Mouse (Mus musculus) adrenal gland, postnatal 25 days (tissue): ENCODE measurements around the gene Serinc4. TPM values are rescaled to one million over a fixed set of nuclear protein-coding genes. Genes with fewer than 3 reads are reported as not detected.
A peak's percentile ranks its signal among the peaks of the same experiment; 100 is the strongest.
"Not testable (repeated sequence)": the region's sequence is repeated elsewhere in the genome, so short reads cannot be mapped to it uniquely, and the experiment has no call there.

Experiments used
- DNase-seq: peaks from one replicate; pipeline ENCODE4 v3.0.0; 2021; ENCODE audit warnings: mixed read lengths
- long read RNA-seq: library from polyadenylated mRNA; stranded (forward); transcript quantifications from one replicate; pipeline ENCODE4 v2.0.0, GENCODE M21; 2021
- total RNA-seq: library from RNA; stranded (reverse); gene quantifications from 2 replicates; pipeline ENCODE4 v1.2.3, GENCODE M21; 2021

Serinc4 gene
- total RNA-seq = 0.30 TPM in 1 of 2 replicates, not detected in the other
- long read RNA-seq = 0 reads

DNA sequence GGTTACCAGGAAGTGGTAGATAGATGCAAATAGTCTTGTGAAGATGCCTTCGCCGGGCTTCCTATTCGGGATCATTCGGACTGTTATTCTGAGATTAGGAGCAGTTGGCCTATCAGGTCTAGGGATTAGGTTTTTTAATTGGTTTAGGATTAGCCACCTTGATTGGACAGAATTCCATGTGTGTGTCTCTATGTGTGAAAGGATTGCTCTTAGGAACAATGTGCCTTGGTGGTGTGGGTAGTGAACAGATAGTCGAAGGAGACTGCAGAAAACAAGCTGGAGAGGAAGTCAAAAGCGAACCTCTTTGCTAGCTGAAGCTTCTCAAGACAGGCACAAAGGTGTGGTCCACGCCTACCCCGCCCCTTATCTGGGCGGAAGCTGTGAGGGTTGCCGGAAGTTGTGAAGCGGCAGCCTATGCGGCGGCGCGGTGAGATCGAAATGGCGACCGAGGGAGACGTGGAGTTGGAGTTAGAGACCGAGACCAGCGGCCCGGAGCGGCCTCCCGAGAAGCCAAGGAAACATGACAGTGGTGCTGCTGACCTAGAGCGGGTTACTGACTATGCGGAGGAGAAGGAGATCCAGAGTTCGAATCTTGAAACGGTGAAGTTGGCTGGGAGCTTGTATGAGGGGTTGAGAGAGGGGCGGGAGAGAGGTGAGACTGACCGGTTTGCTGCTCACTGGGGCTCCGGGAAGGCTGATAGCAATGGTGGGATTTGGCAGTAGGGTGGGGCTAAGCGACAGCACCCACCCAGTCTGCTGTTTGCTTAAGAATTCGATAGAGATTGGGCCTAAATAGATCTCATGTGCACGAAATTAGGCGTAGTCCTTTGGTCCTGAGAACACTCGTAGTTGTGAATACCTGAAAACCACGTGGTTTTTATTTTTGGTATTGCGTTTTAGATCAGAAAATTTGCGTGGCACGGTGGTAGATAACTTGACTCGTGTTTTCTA lies at the start of gene Serinc4:
Serinc4 (minus strand) TSS at position 90 of the 951 bp plus-strand sequence.
- DNase-seq = peak; percentile 85

DNA sequence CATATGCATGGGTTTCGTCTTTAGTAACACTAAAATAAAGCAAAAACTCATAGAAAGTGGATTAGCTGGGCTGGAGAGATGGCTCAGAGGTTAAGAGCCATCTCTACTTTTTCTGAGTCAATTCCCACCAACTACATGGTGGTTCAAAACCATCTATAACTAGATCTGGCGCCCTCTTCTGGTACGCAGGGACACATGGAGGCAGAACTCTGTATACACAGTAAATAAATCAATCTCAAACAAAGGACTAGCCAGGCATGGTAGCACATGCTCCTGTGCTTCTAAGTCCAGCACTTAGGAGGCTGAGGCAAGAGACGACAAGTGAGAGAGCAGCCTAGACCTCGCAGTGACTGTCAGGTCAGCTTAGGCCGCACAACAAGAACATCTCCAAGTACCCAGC lies 45.0 kb upstream of the Serinc4 start:
- not testable (repeated sequence) for DNase-seq

DNA sequence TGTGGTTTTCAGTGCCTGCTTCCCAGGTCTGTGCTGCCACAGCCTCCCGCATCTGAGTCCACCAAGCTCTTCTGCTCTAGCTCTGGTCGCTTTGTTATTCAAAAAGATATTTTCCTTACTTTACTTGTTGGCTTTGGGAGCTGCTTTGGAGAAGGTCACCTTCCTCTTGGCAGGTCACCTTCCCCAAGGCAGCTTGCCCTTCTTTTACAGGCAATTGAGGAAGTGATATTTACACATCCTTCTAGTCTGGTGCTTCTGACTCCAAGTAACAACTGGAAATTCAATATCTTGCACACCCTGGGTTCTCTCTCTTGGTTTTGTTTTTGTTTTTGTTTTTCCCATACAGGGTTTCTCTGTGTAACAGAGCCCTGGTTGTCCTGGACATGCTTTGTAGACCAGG lies 27.8 kb upstream of the Serinc4 start:
- DNase-seq = not testable (repeated sequence)

DNA sequence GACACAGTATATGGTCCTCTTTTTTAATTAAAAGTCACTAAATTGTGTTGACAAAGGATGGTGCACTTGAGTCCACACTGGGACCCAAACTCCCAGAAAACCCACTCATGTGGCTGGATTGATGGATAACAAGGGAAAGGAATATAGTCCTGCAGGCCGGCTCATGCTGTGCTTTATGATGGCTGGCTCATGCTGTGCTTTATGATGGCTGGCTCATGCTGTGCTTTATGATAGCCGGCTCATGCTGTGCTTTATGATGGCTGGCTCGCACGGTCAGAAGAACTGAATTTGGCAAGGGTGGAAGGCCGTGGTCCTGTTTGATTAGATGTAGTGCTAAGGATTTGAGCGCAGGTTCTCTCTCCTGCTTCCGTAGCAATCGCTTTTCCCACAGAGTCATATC lies 27.0 kb upstream of the Serinc4 start:
- DNase-seq = no peak

DNA sequence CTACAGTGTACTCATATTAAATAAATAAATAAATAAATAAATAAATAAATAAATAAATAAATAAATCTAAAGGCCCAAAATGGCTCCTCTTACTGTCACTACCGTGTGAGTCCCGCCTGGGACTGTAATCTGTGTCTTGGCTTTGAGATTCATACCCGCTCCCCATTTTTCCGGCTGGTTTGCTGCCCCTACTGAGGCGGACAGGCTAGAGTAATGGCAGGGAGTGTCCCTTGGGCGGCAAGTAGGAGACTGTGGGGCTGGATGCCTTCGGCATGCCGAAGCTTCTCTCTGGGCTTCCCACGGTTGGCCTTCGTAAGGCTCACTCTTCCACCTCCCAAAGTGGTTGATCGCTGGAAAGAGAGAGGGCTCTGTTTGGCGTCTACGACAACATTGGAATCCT lies 24.3 kb upstream of the Serinc4 start:
- DNase-seq = not testable (repeated sequence)

DNA sequence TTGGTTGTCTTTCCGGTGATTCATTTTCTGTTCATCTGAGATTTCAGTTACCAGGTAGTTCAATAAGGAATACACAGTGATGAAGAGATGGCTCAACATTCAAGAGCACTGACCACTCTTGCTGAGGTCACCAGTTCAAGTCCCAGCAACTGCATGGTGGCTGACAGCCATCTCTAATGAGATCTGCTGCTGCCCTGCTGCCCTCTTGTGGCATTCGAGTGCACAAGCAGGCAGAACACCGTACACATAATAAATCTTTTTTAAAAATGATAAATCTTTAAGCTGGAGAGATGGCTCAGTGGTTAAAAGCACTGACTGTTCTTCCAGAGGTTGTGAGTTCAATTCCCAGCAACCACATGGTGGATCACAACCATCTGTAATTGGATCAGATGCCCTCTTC lies 23.9 kb upstream of the Serinc4 start:
- DNase-seq = peak; percentile 18

DNA sequence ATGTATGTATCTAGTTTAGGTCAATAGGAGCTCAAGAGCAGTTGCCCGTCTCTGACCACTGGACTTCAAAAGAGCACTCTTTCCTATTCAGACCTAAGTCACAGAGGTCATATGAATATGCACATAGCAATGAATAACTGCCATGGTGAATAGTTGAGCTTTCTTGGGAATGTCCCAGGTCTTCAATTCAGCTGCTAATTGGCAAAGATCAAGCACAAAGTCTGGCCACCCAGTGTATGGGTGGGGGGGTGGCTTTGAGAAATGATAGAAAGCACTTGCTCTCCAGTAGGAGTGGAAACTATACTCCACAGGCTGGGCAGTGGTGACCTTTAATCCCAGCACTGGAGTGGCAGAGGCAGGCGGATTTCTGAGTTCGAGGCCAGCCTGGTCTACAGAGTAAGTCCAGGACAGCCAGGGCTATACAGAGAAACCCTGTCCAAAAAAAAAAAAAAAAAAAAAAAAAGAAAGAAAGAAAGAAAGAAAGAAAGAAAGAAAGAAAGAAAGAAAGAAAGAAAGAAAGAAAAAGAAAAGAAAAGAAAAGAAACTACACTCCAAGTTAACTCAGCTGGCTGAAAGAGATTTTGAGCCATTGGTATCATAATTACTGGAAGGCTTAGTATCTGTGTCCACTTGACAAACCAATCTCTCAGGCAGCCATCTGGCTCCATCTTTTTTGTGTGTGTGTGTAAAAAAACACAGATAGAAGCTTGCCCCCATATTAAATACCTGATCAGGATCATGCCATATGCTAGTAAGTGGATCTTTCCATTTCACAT lies 21.1 kb upstream of the Serinc4 start:
- DNase-seq = no peak

DNA sequence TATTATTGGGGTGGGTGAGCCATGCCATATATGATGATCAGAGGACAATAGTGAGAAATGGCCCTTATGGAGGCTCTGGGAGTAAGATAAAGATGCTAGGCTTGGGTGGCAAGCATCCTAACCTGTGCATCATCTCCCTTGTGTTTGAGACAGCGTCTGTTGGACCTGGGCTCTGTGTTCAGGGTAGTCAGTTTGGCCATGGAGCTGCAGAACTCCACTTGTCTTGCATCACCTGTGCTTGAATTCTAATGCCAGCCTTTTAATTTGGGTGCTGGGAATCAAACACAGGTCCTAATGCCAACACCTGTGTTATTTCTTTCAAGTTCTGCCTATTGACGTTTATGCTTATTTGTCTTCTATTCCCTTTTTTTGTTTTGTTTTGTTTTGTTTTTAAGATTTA lies 18.7 kb upstream of the Serinc4 start:
- not testable (repeated sequence) for DNase-seq

DNA sequence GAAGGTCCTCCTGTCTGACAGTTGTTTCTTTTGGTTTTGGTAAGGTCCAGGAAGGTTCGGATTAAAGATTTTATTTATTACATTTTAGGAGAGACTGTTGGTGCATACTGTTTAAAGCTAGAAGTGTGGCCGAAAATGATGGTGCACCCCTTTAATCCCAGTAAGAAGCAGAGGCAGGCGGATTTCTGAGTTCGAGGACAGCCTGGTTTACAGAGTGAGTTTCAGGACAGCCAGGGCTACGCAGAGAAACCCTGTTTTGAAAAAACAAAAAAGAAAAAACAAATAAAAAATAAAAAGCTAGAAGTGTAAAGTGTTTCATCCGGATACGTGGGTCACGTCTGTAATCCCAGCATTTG lies 17.6 kb upstream of the Serinc4 start:
- no peak for DNase-seq

DNA sequence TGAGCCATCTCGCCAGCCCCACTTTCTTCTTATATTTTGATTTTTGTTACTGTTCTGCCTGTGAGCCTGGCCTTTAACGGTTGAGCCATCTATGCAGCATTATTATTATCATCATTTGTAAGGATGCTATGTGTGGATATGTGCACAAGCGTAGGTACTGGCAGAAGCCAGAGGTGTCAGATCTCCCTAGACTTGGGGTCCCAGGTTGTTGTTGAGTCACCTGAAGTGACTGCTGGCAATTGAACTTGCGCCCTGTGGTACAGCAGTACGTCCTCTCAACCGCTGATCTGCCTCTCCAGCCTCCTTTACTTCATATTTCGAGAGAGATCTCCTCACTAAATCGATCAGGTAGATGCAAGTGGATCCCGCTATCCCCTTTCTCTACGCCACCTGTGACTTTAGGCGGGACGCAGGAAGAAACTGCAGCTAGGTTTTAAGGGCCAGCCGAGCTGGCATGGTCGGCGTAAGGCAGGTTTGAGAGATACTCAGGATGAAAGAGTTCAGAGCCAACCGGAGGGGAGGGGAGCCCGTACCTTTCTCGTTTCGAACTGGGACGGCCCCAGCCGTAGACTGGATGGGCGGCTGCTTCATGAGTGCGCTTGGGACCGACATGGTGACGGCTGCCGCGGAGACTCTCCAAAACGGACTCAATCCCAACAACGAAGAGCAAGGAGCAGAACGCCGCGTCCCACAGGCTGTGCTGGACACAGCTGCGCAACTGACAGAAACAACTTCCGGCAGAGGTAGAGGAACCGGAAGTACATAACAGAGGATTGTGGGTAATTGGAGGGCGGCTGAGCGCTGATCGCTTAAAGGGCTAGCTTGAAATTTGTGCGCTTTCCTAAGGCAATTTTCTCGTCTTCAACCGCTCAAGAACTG lies 17.0 kb upstream of the Serinc4 start, which contains the start of gene Mfap1b:
Mfap1b (minus strand) TSS at position 767 of the 879 bp plus-strand sequence.
- peak; percentile 69 for DNase-seq

DNA sequence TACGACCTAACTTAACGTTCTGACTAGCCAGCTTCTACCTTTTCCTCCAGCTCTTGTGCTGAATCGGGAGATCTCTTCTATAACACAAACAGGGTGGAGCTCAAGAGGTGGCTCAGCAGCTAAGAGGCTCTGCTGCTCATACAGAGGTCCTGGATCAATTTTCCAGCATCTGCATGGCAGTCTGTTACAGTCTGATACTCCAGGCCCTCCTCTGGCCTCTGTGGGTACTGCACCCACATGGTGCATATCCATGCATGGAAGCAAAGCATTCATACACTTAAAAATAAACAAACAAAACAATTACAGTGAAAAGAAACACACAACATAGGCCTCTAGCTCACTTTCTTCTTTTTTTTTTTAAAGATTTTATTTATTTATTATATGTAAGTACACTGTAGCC lies 16.2 kb upstream of the Serinc4 start:
- not testable (repeated sequence) for DNase-seq

DNA sequence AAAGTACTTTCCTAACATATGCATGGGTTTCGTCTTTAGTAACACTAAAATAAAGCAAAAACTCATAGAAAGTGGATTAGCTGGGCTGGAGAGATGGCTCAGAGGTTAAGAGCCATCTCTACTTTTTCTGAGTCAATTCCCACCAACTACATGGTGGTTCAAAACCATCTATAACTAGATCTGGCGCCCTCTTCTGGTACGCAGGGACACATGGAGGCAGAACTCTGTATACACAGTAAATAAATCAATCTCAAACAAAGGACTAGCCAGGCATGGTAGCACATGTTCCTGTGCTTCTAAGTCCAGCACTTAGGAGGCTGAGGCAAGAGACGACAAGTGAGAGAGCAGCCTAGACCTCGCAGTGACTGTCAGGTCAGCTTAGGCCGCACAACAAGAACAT lies 12.4 kb upstream of the Serinc4 start:
- not testable (repeated sequence) for DNase-seq

DNA sequence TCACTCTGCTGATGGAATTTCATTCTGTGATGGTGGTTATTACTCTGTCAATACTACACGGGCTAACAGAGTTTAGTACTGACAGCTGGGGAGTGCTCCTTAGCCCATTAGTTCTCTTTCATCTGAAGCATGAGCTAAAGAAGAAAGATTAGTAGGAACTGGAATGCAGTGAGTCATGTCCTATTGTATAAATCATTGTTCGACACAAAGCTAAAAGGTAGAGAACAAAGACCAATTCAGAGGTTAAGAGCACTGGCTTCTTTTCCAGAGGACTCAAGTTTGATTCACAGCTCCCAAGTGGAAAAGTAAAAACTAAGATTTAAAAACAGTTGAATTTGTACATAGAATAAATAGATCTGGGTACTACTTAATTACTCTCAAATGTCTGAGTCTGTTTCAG lies 3.5 kb upstream of the Serinc4 start:
- DNase-seq = no peak

DNA sequence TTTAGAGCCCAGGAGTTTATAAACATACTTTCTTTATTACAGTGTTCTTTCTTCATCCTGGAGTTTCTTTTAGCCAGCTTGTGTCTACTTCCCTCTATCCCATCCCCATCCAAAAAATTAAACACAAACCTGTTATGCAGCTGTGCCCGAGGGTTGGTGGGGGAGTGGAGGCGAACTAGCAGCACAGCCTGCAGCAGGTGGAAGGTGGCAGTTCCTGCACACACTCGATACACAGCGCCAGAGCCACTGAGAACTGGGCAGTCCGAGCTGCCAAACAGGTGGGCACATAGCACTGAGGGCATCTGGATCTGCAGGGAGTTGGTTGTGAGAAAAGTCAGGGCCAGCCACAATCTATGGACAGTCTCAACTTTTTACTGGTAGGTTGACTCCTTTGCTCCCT lies 1.0 kb downstream of the Serinc4 start:
- DNase-seq = no peak

DNA sequence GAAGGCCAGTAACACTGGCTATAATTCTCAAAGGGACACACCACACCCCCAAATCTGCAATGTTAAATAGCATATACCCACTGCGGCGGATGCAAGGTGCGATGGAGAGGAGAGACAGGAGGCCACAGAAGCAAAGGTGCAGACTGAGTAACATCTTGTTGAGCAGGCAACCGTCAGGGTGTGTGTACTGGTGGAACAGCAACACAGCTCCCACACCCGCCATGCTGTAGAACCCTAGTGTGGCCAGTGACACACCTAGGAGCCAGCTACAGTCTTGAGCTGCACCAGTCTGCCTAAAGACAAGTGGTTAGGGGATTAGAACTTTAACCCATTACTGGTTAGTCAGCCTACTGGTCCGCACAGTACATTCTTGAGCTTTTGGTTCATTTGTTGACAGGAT lies 2.7 kb downstream of the Serinc4 start:
- DNase-seq = no peak

DNA sequence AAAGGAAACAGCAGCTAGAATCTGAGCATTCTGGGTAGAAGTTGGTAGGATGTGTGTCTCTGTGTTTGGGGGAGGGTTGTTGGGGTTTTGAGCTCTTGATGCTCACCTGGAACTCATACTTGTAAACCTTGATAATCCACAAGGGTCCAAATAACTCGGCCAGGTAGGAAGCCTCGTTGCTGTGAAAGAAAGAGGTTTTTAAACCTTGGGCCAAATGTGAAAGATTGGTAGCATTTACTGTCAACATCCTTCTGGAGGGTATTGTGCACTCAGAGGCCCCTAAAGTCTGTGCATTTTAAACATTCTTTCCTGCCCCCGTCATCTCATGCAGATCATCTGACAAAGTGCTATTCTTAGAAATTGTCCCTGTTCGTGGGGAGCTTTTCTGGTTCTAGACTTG lies 3.6 kb downstream of the Serinc4 start, which contains the start of gene Hypk:
Hypk (plus strand) TSS at position 301 of the 400 bp plus-strand sequence.
- no peak for DNase-seq

DNA sequence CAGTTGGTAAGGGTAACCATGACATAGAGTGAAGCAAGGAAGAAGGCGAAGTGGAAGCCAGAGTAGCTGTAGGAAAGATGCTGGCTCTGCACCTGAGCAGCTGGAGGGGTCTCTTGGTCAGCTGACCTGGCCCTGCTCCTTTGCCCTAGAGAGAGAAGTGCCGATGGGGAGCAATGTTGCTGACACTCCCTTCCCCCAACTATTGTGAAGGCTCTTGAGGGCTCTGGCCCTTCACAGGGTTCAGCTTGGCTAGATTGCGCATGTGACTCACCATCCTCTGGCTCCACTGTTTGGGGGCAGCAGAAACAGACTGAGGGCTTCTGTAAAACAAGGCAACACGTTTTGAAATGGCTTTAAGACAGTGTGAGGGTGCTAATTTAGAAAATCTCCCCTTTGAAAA lies 4.2 kb downstream of the Serinc4 start:
- no peak for DNase-seq

DNA sequence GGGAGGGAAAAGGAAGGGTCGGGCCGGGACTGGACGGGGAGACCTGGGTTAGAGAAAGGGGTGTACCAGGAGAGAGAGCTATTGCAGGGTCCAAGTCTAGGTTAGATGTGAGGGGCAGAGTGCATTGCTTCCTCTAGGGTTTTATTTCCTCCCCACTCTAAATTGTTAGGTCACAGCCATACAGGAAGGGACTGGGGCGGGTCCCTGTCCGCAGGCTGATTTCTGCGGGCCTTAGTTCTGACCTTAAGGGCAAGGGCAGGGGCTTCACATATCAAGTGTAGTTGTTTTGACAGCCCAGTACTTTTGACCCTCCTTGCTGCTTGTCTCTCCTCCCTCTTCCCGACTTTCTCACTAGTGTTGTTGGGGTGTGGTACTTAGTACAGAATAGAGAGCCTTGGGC lies 6.5 kb downstream of the Serinc4 start:
- DNase-seq = no peak

DNA sequence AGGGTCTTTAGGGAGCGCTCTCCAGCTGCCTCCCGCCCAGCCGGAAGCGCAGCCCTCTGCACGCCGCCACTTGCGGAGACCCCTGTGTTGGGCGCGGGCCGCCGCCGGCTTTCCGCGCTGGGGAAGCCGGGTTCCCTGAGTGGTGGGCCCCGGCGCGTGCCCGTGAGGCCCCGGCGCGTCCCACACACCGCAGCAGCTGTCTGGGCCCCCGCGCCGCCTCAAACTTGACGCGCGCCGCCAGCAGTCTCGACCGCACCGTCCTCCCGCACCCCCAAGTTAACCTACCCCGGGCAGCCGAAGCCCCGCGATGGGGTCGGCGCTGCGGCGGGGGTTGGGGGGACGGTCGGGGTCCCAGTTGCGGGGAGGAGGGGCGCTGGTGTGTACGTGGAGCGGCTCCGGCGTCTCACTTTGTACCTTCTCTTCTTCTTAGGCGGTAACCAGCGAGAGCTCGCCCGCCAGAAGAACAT lies 7.0 kb downstream of the Serinc4 start:
- peak; percentile 39 for DNase-seq

DNA sequence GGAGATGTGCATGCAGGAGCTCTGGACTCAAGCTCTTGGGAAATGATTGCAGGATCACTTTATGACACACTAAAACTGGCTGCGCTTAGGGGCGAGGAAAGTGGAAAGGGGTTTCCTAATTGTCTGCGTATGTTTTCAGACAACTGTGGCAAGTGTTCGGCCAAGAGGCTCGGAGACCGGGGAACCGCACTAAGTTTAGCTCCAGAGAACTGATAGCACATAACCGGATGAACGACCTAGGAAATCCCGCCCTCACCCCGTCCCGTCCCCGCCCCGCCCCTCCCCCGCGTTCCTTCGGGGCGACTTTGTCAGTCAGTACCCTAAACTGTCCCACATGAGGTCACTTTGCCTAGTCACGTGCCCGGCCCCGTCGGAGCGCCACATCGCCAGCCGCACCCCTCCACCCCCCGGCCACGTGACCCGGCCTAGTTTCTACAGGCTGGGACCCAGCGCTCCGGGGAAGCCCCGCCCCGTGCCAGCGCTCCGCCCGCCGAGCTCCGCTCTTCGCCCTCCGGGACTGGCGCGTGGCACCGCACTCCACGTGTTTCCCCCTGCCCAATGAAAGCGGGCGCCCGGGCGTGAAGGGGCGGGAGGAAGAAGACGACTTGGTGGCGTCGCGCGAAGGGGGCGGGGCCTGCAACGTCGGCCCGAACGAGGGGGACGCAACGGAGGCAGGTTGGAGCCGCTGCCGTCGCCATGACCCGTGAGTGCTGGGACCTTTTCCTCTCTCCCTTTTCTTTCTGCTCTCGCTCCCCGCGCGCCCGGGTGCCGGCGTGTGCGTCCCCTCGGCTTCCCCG lies 7.6 kb downstream of the Serinc4 start, which contains the start of gene Serf2:
Serf2 (plus strand) TSS at position 457 of the 797 bp plus-strand sequence.
- peak; percentile 100 for DNase-seq

DNA sequence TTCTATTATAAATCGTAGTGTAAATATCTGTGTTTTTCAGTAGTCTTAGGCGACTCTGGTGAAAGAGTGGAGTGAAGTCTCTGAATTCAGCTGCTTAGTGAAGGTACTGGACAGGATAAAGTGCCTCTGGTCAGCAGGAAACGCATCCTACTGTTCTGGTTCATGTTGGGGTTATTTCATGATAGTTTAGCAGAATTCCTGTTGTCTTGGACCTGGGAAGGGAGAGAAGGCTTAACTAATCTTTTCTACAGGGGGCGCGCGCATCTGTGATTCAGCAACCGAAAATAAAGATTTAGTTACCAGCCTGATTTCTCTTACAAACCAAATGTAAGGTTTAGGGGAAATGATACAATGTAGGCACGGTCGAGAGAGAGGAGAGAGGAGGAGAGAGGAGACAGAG lies 8.4 kb downstream of the Serinc4 start:
- DNase-seq = peak; percentile 36
